Mouse (Mus musculus) liver, embryonic 14.5 days (tissue): Measurements from ENCODE around the gene Atg5.

Experiments used
- CTCF ChIP-seq: IDR thresholded peaks from 2 replicates; pipeline ENCODE4 v1.5.1; 2016; ENCODE audit warnings: antibody characterized with exemption, low read depth, control low read depth
- EP300 ChIP-seq: IDR thresholded peaks from 2 replicates; pipeline ENCODE4 v1.6.1; 2016; ENCODE audit warnings: antibody characterized with exemption, low read depth

DNA sequence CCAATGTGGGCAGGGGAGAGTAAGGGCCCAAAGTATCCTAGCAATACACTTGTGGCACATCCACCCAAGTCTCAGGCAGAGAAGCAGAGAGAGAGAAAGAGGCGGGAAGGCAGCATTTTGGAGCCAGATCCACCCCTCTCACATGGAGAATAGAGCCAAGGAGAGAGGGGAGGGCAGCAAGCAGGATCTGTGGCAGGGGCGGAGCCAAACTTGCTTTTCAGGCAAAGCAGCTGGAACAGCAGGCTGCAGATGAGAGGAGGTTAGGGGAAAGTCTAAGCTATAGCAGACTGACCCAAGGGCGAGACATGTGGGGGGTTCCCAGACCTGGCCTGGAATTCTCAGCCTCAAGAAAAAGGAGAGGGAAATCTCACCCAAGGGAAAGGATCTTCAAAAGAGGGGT lies 2.3 kb upstream of the Atg5 start:
- no peak for TF ChIP-seq CTCF
- TF ChIP-seq EP300: no peak
